Comparison of ENCODE assay signal across 10 mouse cellular contexts in genomic region chr4:154409237-154409721, GRCm38 (mm10).
DNase-seq lines count a peak whose midpoint lies in the region; ATAC-seq and TF ChIP-seq lines count a peak whose summit lies in the region.
"Had no signal": no experiment of that assay in that cellular context is flagged by ENCODE, and none has a peak within 500 bp of the region (broad histone marks: within the 10 kb centered on the region; RNA-seq: fewer than 3 reads in every experiment).

No protein-coding gene starts in this region.

- H3K9me3 ChIP-seq in lung, postnatal 0 days (ENCODE audit: low read length), result no peaks in the 10 kb centered on the region
- no peaks in the 10 kb centered on the region for H3K9me3 ChIP-seq in forebrain, embryonic 14.5 days (replicated peaks; ENCODE audit: control insufficient read depth, low read length)
- H3K9me3 ChIP-seq in midbrain, postnatal 0 days (ENCODE audit: low read length), result no peaks in the 10 kb centered on the region

- 40% methylated on average over 19 of the region's 19 CpGs for WGBS in lung, postnatal 0 days
- WGBS in forebrain, embryonic 14.5 days, result 9% methylated on average over 19 of the region's 19 CpGs
- WGBS in midbrain, postnatal 0 days, result 49% methylated on average over 19 of the region's 19 CpGs

- H3K4me3 ChIP-seq in lung, postnatal 0 days (ENCODE audit: low read depth, low read length), result no peak overlapping the region
- no peak overlapping the region for H3K4me3 ChIP-seq in forebrain, embryonic 14.5 days (ENCODE audit: low read depth, low read length)
- no peak overlapping the region for H3K4me3 ChIP-seq in midbrain, postnatal 0 days (ENCODE audit: low read depth, low read length)

- H3K4me1 ChIP-seq in lung, postnatal 0 days (ENCODE audit: insufficient read depth, low read depth, low read length), result no peaks in the 10 kb centered on the region; the same call in 1 of the 2 replicates
- peaks cover 11% of the 10 kb centered on the region for H3K4me1 ChIP-seq in forebrain, embryonic 14.5 days (ENCODE audit: control insufficient read depth, insufficient read depth, low read length)
- no peaks in the 10 kb centered on the region for H3K4me1 ChIP-seq in midbrain, postnatal 0 days (ENCODE audit: insufficient read depth, low read length)

- no peak overlapping the region for H3K9ac ChIP-seq in lung, postnatal 0 days (replicated peaks; ENCODE audit: low read depth)
- H3K9ac ChIP-seq in forebrain, embryonic 14.5 days (ENCODE audit: low read length), result no peak overlapping the region
- no peak overlapping the region for H3K9ac ChIP-seq in midbrain, postnatal 0 days (replicated peaks; ENCODE audit: low read length, poor library complexity, severe bottlenecking)

- no peaks in the 10 kb centered on the region for H3K27me3 ChIP-seq in lung, postnatal 0 days (replicated peaks; ENCODE audit: insufficient read depth, low read length)
- no peaks in the 10 kb centered on the region for H3K27me3 ChIP-seq in forebrain, embryonic 14.5 days (replicated peaks; ENCODE audit: control insufficient read depth, insufficient read depth, low read length)
- H3K27me3 ChIP-seq in midbrain, postnatal 0 days (ENCODE audit: insufficient read depth, low read length), result no peaks in the 10 kb centered on the region

- no peak for TF ChIP-seq CTCF in lung, postnatal 0 days (IDR thresholded peaks at IDR 0.05)
- no peak for TF ChIP-seq CTCF in brain, embryonic 14.5 days (IDR thresholded peaks at IDR 0.05; ENCODE audit: borderline replicate concordance, extremely low read depth, insufficient read depth, insufficient read length)
- TF ChIP-seq CTCF in midbrain, postnatal 0 days (IDR thresholded peaks at IDR 0.05), result no peak

- no peak overlapping the region for H3K27ac ChIP-seq in lung, postnatal 0 days (ENCODE audit: low read length)
- no peak overlapping the region; the same call in 1 of the 2 replicates for H3K27ac ChIP-seq in forebrain, embryonic 14.5 days (ENCODE audit: low read depth, low read length)
- H3K27ac ChIP-seq in midbrain, postnatal 0 days (ENCODE audit: low read depth, low read length), result no peak overlapping the region

- TF ChIP-seq POLR2A in brain, embryonic 14.5 days (IDR thresholded peaks at IDR 0.05; ENCODE audit: borderline replicate concordance, extremely low read depth, insufficient read depth, insufficient read length, poor library complexity, severe bottlenecking), result no peak

- H3K36me3 ChIP-seq in lung, postnatal 0 days (ENCODE audit: insufficient read depth, low read length), result no peaks in the 10 kb centered on the region
- no peaks in the 10 kb centered on the region for H3K36me3 ChIP-seq in forebrain, embryonic 14.5 days (ENCODE audit: control insufficient read depth, insufficient read depth, low read length)
- no peaks in the 10 kb centered on the region for H3K36me3 ChIP-seq in midbrain, postnatal 0 days (ENCODE audit: insufficient read depth, low read length)

- no peak for DNase-seq in lung, postnatal 0 days (ENCODE audit: low spot score)
- DNase-seq in lung, postnatal 36 days, result no peak
- DNase-seq in brain, embryonic 14.5 days (ENCODE audit: low read depth), result peak; percentile 94
- peak; percentile 94 for DNase-seq in forebrain, embryonic 14.5 days (ENCODE audit: low spot score)
- DNase-seq in midbrain, postnatal 0 days (ENCODE audit: low spot score), result peak; percentile 28
- DNase-seq in embryo, embryonic 11 days, result no peak
- DNase-seq in embryo, embryonic 9.5 days (ENCODE audit: extremely low spot score), result no peak
- no peak for DNase-seq in ovary, postnatal 10 days (ENCODE audit: low spot score)
- DNase-seq: cerebellum, postnatal 36 days; thymus, postnatal 14 days had no signal

- peak; percentile 61 for ATAC-seq in lung, postnatal 0 days
- ATAC-seq in forebrain, embryonic 14.5 days, result peak; percentile 80
- ATAC-seq in midbrain, postnatal 0 days (ENCODE audit: low FRiP score), result no peak

- H3K4me2 ChIP-seq in lung, postnatal 0 days (replicated peaks; ENCODE audit: low read depth, low read length), result no peak overlapping the region
- peak overlapping the region; percentile 24; the same call in 1 of the 2 replicates for H3K4me2 ChIP-seq in forebrain, embryonic 14.5 days (ENCODE audit: low read length)
- H3K4me2 ChIP-seq in midbrain, postnatal 0 days (ENCODE audit: low read depth, low read length, poor library complexity, severe bottlenecking), result no peak overlapping the region

- TF ChIP-seq EP300 in lung, postnatal 0 days (IDR thresholded peaks at IDR 0.05), result no peak

Comparison
In these comparisons a context has a peak if more than half of its experiments do, and no peak if none do; other contexts are left out.
1. DNase-seq: peak in brain, embryonic 14.5 days (single experiment), forebrain, embryonic 14.5 days (single experiment) and midbrain, postnatal 0 days (single experiment); none in lung, postnatal 0 days (single experiment), lung, postnatal 36 days (single experiment), embryo, embryonic 11 days (single experiment), embryo, embryonic 9.5 days (single experiment) and ovary, postnatal 10 days (single experiment).